Mouse (Mus musculus): ENCODE measurements around the gene Nkapd1.

GRCm38 (mm10) chr9:50666442-50666841 is 49.2 kb upstream of the Nkapd1 start:
- TF ChIP-seq GATA1 (IDR thresholded peaks at IDR 0.05; ENCODE audit: borderline replicate concordance, low read length): no peak
- TF ChIP-seq FLI1 (IDR thresholded peaks at IDR 0.05; ENCODE audit: low read length): no peak
